Mouse (Mus musculus) E14TG2a.4 (cell line): ENCODE results near the gene Mdga2.

Experiments used
- CTCF ChIP-seq: conservative IDR thresholded peaks from 2 replicates; pipeline ENCODE4 v1.5.1; 2014; ENCODE audit warnings: low read length
- NANOG ChIP-seq: IDR thresholded peaks from 2 replicates; pipeline ENCODE4 v1.6.1; 2014; ENCODE audit warnings: borderline replicate concordance, low read length, mixed read lengths
- POU5F1 ChIP-seq: IDR thresholded peaks from 2 replicates; pipeline ENCODE4 v1.6.1; 2014; ENCODE audit warnings: low read length, borderline replicate concordance

DNA sequence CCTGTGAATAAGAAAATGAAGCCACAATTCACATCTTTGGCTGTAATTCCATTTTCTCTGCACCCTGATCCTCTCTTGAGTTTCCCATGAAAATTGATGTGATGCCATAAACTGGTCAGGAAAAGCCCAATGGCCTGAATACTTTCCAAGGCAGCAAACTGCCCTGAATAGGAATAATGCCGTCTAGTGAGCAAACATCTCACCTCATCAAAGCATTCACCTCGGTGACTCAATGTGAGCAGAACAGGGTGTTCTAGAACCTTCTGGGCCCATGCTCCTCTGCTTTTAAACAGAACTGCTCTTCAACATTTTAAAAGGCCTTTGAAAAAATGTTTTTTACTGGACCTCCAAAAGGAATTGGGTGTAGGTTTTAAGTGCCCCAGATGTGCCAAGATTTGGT is 9.5 kb downstream of the Mdga2 start:
- TF ChIP-seq CTCF (no peak), NANOG (no peak), POU5F1 (no peak)
